Mouse (Mus musculus): ENCODE results near the gene Stat1. TPM values are rescaled to one million over a fixed set of nuclear protein-coding genes. Genes with fewer than 3 reads are reported as not detected.

Gene Stat1
- polyA plus RNA-seq, 1 experiment, result 8.1 TPM

- TF ChIP-seq SRF (IDR thresholded peaks at IDR 0.05; ENCODE audit: control insufficient read depth, insufficient read length, low read depth), result no peak
- no peak for TF ChIP-seq TCF3 (IDR thresholded peaks at IDR 0.05; ENCODE audit: insufficient read length, low read depth)
- no peak for TF ChIP-seq REST (IDR thresholded peaks at IDR 0.05; ENCODE audit: insufficient read depth, insufficient read length)
- TF ChIP-seq MYOG (IDR thresholded peaks at IDR 0.05; ENCODE audit: control insufficient read depth in 1 of 3, insufficient read depth in 1 of 3, insufficient read length in 2 of 3, low read depth in 2 of 3), result no peak
- TF ChIP-seq CEBPB (IDR thresholded peaks at IDR 0.05; ENCODE audit: insufficient read depth, poor library complexity, severe bottlenecking), result no peak
- no peak for TF ChIP-seq POLR2A (IDR thresholded peaks at IDR 0.05; ENCODE audit: insufficient read length, low read depth)
- TF ChIP-seq POLR2AphosphoS2 (IDR thresholded peaks at IDR 0.05; ENCODE audit: insufficient read length, low read depth), result no peak
- no peak for TF ChIP-seq TCF12 (IDR thresholded peaks at IDR 0.05; ENCODE audit: insufficient read depth, poor library complexity, severe bottlenecking)
- no peak for TF ChIP-seq MAX (IDR thresholded peaks at IDR 0.05; ENCODE audit: low read depth)
- no peak for TF ChIP-seq E2F4 (IDR thresholded peaks at IDR 0.05; ENCODE audit: insufficient read depth)
- TF ChIP-seq MYOD1 (IDR thresholded peaks at IDR 0.05; ENCODE audit: control insufficient read depth in 1 of 3, insufficient read length in 2 of 3, low read depth in 2 of 3), result no peak
- TF ChIP-seq USF1 (IDR thresholded peaks at IDR 0.05; ENCODE audit: low read depth), result no peak
- Histone ChIP-seq H3K79me2 (ENCODE audit: control insufficient read depth, insufficient read depth) (no peaks in the 10 kb centered on the region), H3K4me3 (no peak overlapping the region), H3K36me3 (ENCODE audit: control insufficient read depth, insufficient read depth) (peaks cover 3% of the 10 kb centered on the region), H3K27me3 (ENCODE audit: control insufficient read depth, insufficient read depth, insufficient read length) (no peaks in the 10 kb centered on the region), H3K4me2 (ENCODE audit: low read depth) (no peak overlapping the region), H3ac (ENCODE audit: control insufficient read depth, insufficient read length) (no peak overlapping the region)
Observed at GRCm38 (mm10) chr1:52151166-52151565, 31.9 kb downstream of the Stat1 start.

- H3K4me2 ChIP-seq (ENCODE audit: low read depth), result no peak overlapping the region
- H3ac ChIP-seq (ENCODE audit: control insufficient read depth, insufficient read length), result no peak overlapping the region
- no peaks in the 10 kb centered on the region for H3K79me2 ChIP-seq (ENCODE audit: control insufficient read depth, insufficient read depth)
- H3K4me3 ChIP-seq, result no peak overlapping the region
- H3K36me3 ChIP-seq (ENCODE audit: control insufficient read depth, insufficient read depth), result peaks cover 3% of the 10 kb centered on the region
- no peaks in the 10 kb centered on the region for H3K27me3 ChIP-seq (ENCODE audit: control insufficient read depth, insufficient read depth, insufficient read length)
- TF ChIP-seq TCF3 (IDR thresholded peaks at IDR 0.05; ENCODE audit: insufficient read length, low read depth), result no peak
- no peak for TF ChIP-seq CEBPB (IDR thresholded peaks at IDR 0.05; ENCODE audit: insufficient read depth, poor library complexity, severe bottlenecking)
- no peak for TF ChIP-seq POLR2AphosphoS2 (IDR thresholded peaks at IDR 0.05; ENCODE audit: insufficient read length, low read depth)
- TF ChIP-seq REST (IDR thresholded peaks at IDR 0.05; ENCODE audit: insufficient read depth, insufficient read length), result no peak
- TF ChIP-seq E2F4 (IDR thresholded peaks at IDR 0.05; ENCODE audit: insufficient read depth), result no peak
Observed at GRCm38 (mm10) chr1:52152369-52152768, 33.1 kb downstream of the Stat1 start.

GRCm38 (mm10) chr1:52152936-52153335 lies 33.7 kb downstream of the Stat1 start:
- peaks cover 3% of the 10 kb centered on the region for H3K36me3 ChIP-seq (ENCODE audit: control insufficient read depth, insufficient read depth)
- TF ChIP-seq TCF3 (IDR thresholded peaks at IDR 0.05; ENCODE audit: insufficient read length, low read depth), result no peak
- TF ChIP-seq REST (IDR thresholded peaks at IDR 0.05; ENCODE audit: insufficient read depth, insufficient read length), result no peak
- no peak for TF ChIP-seq MYOG (IDR thresholded peaks at IDR 0.05; ENCODE audit: control insufficient read depth in 1 of 3, insufficient read depth in 1 of 3, insufficient read length in 2 of 3, low read depth in 2 of 3)
- no peak for TF ChIP-seq MAX (IDR thresholded peaks at IDR 0.05; ENCODE audit: low read depth)
- no peak for TF ChIP-seq TCF12 (IDR thresholded peaks at IDR 0.05; ENCODE audit: insufficient read depth, poor library complexity, severe bottlenecking)
- no peak for TF ChIP-seq E2F4 (IDR thresholded peaks at IDR 0.05; ENCODE audit: insufficient read depth)
- no peak for TF ChIP-seq POLR2AphosphoS2 (IDR thresholded peaks at IDR 0.05; ENCODE audit: insufficient read length, low read depth)
- no peak for TF ChIP-seq MYOD1 (IDR thresholded peaks at IDR 0.05; ENCODE audit: control insufficient read depth in 1 of 3, insufficient read length in 2 of 3, low read depth in 2 of 3)
- TF ChIP-seq USF1 (IDR thresholded peaks at IDR 0.05; ENCODE audit: low read depth), result no peak
- H3ac ChIP-seq (ENCODE audit: control insufficient read depth, insufficient read length), result no peak overlapping the region
- H3K79me2 ChIP-seq (ENCODE audit: control insufficient read depth, insufficient read depth), result no peaks in the 10 kb centered on the region
- H3K4me2 ChIP-seq (ENCODE audit: low read depth), result no peak overlapping the region
- no peaks in the 10 kb centered on the region for H3K27me3 ChIP-seq (ENCODE audit: control insufficient read depth, insufficient read depth, insufficient read length)
- H3K4me3 ChIP-seq, result no peak overlapping the region

GRCm38 (mm10) chr1:52154890-52155289 lies 35.6 kb downstream of the Stat1 start:
- Histone ChIP-seq H3K36me3 (ENCODE audit: control insufficient read depth, insufficient read depth) (peaks cover 3% of the 10 kb centered on the region), H3K4me3 (no peak overlapping the region), H3K79me2 (ENCODE audit: control insufficient read depth, insufficient read depth) (no peaks in the 10 kb centered on the region), H3K27me3 (ENCODE audit: control insufficient read depth, insufficient read depth, insufficient read length) (no peaks in the 10 kb centered on the region), H3K4me2 (ENCODE audit: low read depth) (no peak overlapping the region), H3ac (ENCODE audit: control insufficient read depth, insufficient read length) (no peak overlapping the region)
- TF ChIP-seq TCF3 (IDR thresholded peaks at IDR 0.05; ENCODE audit: insufficient read length, low read depth), result no peak
- no peak for TF ChIP-seq POLR2AphosphoS2 (IDR thresholded peaks at IDR 0.05; ENCODE audit: insufficient read length, low read depth)
- TF ChIP-seq USF1 (IDR thresholded peaks at IDR 0.05; ENCODE audit: low read depth), result no peak
- TF ChIP-seq MYOD1 (IDR thresholded peaks at IDR 0.05; ENCODE audit: control insufficient read depth in 1 of 3, insufficient read length in 2 of 3, low read depth in 2 of 3), result no peak
- no peak for TF ChIP-seq MYOG (IDR thresholded peaks at IDR 0.05; ENCODE audit: control insufficient read depth in 1 of 3, insufficient read depth in 1 of 3, insufficient read length in 2 of 3, low read depth in 2 of 3)
- TF ChIP-seq E2F4 (IDR thresholded peaks at IDR 0.05; ENCODE audit: insufficient read depth), result no peak
- no peak for TF ChIP-seq REST (IDR thresholded peaks at IDR 0.05; ENCODE audit: insufficient read depth, insufficient read length)
- no peak for TF ChIP-seq SRF (IDR thresholded peaks at IDR 0.05; ENCODE audit: control insufficient read depth, insufficient read length, low read depth)
- TF ChIP-seq TCF12 (IDR thresholded peaks at IDR 0.05; ENCODE audit: insufficient read depth, poor library complexity, severe bottlenecking), result no peak
- no peak for TF ChIP-seq CEBPB (IDR thresholded peaks at IDR 0.05; ENCODE audit: insufficient read depth, poor library complexity, severe bottlenecking)
- TF ChIP-seq POLR2A (IDR thresholded peaks at IDR 0.05; ENCODE audit: insufficient read length, low read depth), result no peak
- no peak for TF ChIP-seq MAX (IDR thresholded peaks at IDR 0.05; ENCODE audit: low read depth)

- Histone ChIP-seq H3ac (ENCODE audit: control insufficient read depth, insufficient read length) (no peak overlapping the region), H3K36me3 (ENCODE audit: control insufficient read depth, insufficient read depth) (peaks cover 3% of the 10 kb centered on the region), H3K4me3 (no peak overlapping the region), H3K27me3 (ENCODE audit: control insufficient read depth, insufficient read depth, insufficient read length) (no peaks in the 10 kb centered on the region), H3K4me2 (ENCODE audit: low read depth) (no peak overlapping the region), H3K79me2 (ENCODE audit: control insufficient read depth, insufficient read depth) (no peaks in the 10 kb centered on the region)
- TF ChIP-seq E2F4 (IDR thresholded peaks at IDR 0.05; ENCODE audit: insufficient read depth) (no peak), POLR2AphosphoS2 (IDR thresholded peaks at IDR 0.05; ENCODE audit: insufficient read length, low read depth) (no peak), SRF (IDR thresholded peaks at IDR 0.05; ENCODE audit: control insufficient read depth, insufficient read length, low read depth) (no peak), REST (IDR thresholded peaks at IDR 0.05; ENCODE audit: insufficient read depth, insufficient read length) (no peak), TCF3 (IDR thresholded peaks at IDR 0.05; ENCODE audit: insufficient read length, low read depth) (no peak), CEBPB (IDR thresholded peaks at IDR 0.05; ENCODE audit: insufficient read depth, poor library complexity, severe bottlenecking) (no peak), MYOG (IDR thresholded peaks at IDR 0.05; ENCODE audit: control insufficient read depth in 1 of 3, insufficient read depth in 1 of 3, insufficient read length in 2 of 3, low read depth in 2 of 3) (no peak), TCF12 (IDR thresholded peaks at IDR 0.05; ENCODE audit: insufficient read depth, poor library complexity, severe bottlenecking) (no peak), MAX (IDR thresholded peaks at IDR 0.05; ENCODE audit: low read depth) (no peak), USF1 (IDR thresholded peaks at IDR 0.05; ENCODE audit: low read depth) (no peak), POLR2A (IDR thresholded peaks at IDR 0.05; ENCODE audit: insufficient read length, low read depth) (no peak), MYOD1 (IDR thresholded peaks at IDR 0.05; ENCODE audit: control insufficient read depth in 1 of 3, insufficient read length in 2 of 3, low read depth in 2 of 3) (no peak)
Observed at GRCm38 (mm10) chr1:52156351-52156750, 37.1 kb downstream of the Stat1 start.

Data from myocyte (in vitro differentiated cells).